Mouse (Mus musculus) midbrain, postnatal 0 days (tissue): ENCODE results near the gene Chrm1. TPM values are rescaled to one million over a fixed set of nuclear protein-coding genes. Genes with fewer than 3 reads are reported as not detected.

ENCODE experiments used
- ATAC-seq: fragments of 200-750 bp; cut with Nextera tagmentation; 2 replicates; pipeline ENCODE4 v1.8.0; 2017; ENCODE audit warnings: moderate number of reproducible peaks, mild to moderate bottlenecking, moderate TSS enrichment, moderate library complexity; ENCODE audit not compliant: low FRiP score
- DNase-seq: peaks from one replicate; pipeline ENCODE4 v3.0.0-alpha.2; 2015; ENCODE audit warnings: low spot score
- H3K27ac ChIP-seq: fragments of 300-500 bp; sonication (generic); 2 replicates; pipeline ENCODE4 v1.5.1; 2014; ENCODE audit warnings: low read depth, mild to moderate bottlenecking, low read length, mixed read lengths
- H3K27me3 ChIP-seq: fragments of 300-500 bp; sonication (generic); 2 replicates; pipeline ENCODE4 v1.6.1; 2014; ENCODE audit warnings: low read length, control low read depth, mixed read lengths; ENCODE audit not compliant: insufficient read depth
- H3K36me3 ChIP-seq: fragments of 300-500 bp; sonication (generic); 2 replicates; pipeline ENCODE4 v1.6.1; 2014; ENCODE audit warnings: low read length, control low read depth, mixed read lengths; ENCODE audit not compliant: insufficient read depth
- H3K4me1 ChIP-seq: fragments of 300-500 bp; sonication (generic); 2 replicates; pipeline ENCODE4 v1.6.1; 2014; ENCODE audit warnings: mild to moderate bottlenecking, control low read depth, antibody characterized with exemption, low read length, mixed read lengths; ENCODE audit not compliant: insufficient read depth
- H3K4me2 ChIP-seq: fragments of 300-500 bp; sonication (generic); 2 replicates; pipeline ENCODE4 v1.6.1; 2014; ENCODE audit warnings: low read depth, mild to moderate bottlenecking, low read length, mixed read lengths; ENCODE audit not compliant: poor library complexity, severe bottlenecking
- H3K4me3 ChIP-seq: fragments of 300-500 bp; sonication (generic); 2 replicates; pipeline ENCODE4 v1.5.1; 2014; ENCODE audit warnings: low read depth, mild to moderate bottlenecking, low read length, moderate library complexity
- H3K9ac ChIP-seq: fragments of 300-500 bp; sonication (generic); replicated peaks from 2 replicates; pipeline ENCODE4 v1.6.1; 2014; ENCODE audit warnings: mild to moderate bottlenecking, low read length, moderate library complexity, mixed read lengths; ENCODE audit not compliant: poor library complexity, severe bottlenecking
- H3K9me3 ChIP-seq: fragments of 300-500 bp; sonication (generic); 2 replicates; pipeline ENCODE4 v1.6.1; 2016; ENCODE audit warnings: low read length, control low read depth
- CTCF ChIP-seq: IDR thresholded peaks from 2 replicates; pipeline ENCODE4 v1.5.1; 2016; ENCODE audit warnings: antibody characterized with exemption, mild to moderate bottlenecking
- WGBS: fragments of 180-500 bp; shearing (Covaris S2); extraction: QIAGEN DNeasy Blood & Tissue Kit; methylation state at CpG from one replicate; pipeline ENCODE4 v1.1.7; 2014; 5-methylcytosine and 5-hydroxymethylcytosine counted together
- polyA plus RNA-seq: library from polyadenylated mRNA; unstranded; fragments of >200 nt; fragmentation: Nextera tagmentation; extraction: Ambion mirVana; gene quantifications from 2 replicates; pipeline ENCODE4 v1.2.1, GENCODE M21; 2015
- total RNA-seq: library from RNA; depleted of rRNA; stranded (reverse); fragments of >200 nt; gene quantifications from 2 replicates; pipeline ENCODE4 v1.2.3, GENCODE M21; 2014

Chrm1 gene
- total and polyA plus RNA-seq, 2 experiments from 2014 or later = 1.0 to 1.9 TPM

DNA sequence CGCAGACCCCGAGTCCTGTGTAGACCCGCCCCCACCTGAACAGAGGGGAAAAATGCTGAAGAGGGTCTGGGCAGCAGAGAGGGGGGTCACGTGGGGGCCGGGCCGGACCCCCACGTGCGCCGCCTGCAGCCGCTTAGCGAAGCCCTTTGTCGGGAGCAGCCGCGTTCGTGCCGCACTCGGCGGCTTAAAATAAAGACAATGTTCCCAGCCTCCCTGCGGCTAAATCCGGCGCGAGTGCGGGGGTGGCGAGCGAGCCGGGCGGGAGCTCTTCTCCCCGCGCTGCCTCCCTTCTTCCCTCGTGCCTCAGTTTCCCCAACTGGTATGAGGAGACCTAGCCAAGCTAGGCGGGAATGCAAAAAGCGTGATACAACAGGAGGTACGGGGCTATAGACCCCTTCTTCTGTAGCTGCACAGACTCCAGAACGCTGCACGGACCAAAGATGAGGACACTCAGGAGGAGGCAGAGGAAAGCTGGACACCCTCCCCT, 1.7 kb upstream of the Chrm1 start:
- peak; percentile 76 for ATAC-seq
- H3K9ac ChIP-seq = peak overlapping the region; percentile 62

DNA sequence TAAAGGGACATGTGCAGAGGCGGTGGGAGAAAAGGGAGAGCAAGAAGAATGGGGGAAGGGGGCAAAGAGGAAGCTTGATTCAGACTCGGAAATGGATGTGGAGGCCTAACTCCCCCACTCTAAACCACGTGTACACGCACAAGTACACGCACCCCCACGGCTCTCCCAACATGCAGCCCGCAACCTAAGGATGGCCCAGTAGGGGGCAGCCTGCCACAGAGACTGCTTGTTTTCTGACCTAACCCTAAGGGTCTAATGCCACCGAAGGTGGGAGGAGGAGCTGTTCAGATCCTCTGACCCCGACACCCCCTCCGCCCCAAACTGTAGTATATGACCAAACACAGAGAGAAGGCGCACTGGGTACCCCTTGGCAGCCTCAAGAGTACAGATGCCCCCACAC, 1.3 kb upstream of the Chrm1 start:
- H3K27ac ChIP-seq = no peak overlapping the region
- no peaks in the 10 kb centered on the region for H3K27me3 ChIP-seq
- H3K9me3 ChIP-seq = no peaks in the 10 kb centered on the region
- peak; percentile 77 for TF ChIP-seq CTCF
- peak overlapping the region; percentile 45 for H3K4me3 ChIP-seq
- no peaks in the 10 kb centered on the region for H3K36me3 ChIP-seq
- DNase-seq = peak; percentile 71
- H3K4me2 ChIP-seq = peak overlapping the region; percentile 96
- 2% methylated on average over 11 of the region's 11 CpGs for WGBS
- H3K4me1 ChIP-seq = 0 out of 2 replicates have a peak, but pooled peaks cover 4% of the 10 kb centered on the region
- peak overlapping the region; percentile 62; the same call in 1 of the 2 replicates for H3K9ac ChIP-seq
- ATAC-seq = peak; percentile 84

More for the DNA sequence above, 1.7 kb upstream of the Chrm1 start:
- Histone ChIP-seq H3K9me3 (no peaks in the 10 kb centered on the region), H3K4me3 (peak overlapping the region; percentile 45), H3K27ac (0 out of 2 replicates have a peak overlapping the region, but pooled peaks have one; percentile 38), H3K4me2 (peak overlapping the region; percentile 96), H3K4me1 (0 out of 2 replicates have a peak, but pooled peaks cover 4% of the 10 kb centered on the region), H3K27me3 (no peaks in the 10 kb centered on the region), H3K36me3 (no peaks in the 10 kb centered on the region)
- peak; percentile 25 for DNase-seq
- no peak for TF ChIP-seq CTCF
- 2% methylated on average over 34 of the region's 35 CpGs for WGBS

- Histone ChIP-seq H3K9me3 (no peaks in the 10 kb centered on the region), H3K36me3 (no peaks in the 10 kb centered on the region), H3K27me3 (no peaks in the 10 kb centered on the region), H3K4me2 (peak overlapping the region; percentile 29), H3K27ac (no peak overlapping the region), H3K4me1 (0 out of 2 replicates have a peak, but pooled peaks cover 4% of the 10 kb centered on the region), H3K4me3 (peak overlapping the region; percentile 19; the same call in 1 of the 2 replicates), H3K9ac (no peak overlapping the region)
- no peak for ATAC-seq
- TF ChIP-seq CTCF = no peak
- DNase-seq = no peak
- WGBS = 32% methylated on average over 8 of the region's 10 CpGs
Measured at GRCm38 (mm10) chr19:8663911-8664421, 377 bp downstream of the Chrm1 start.

GRCm38 (mm10) chr19:8664859-8665258, 1.3 kb downstream of the Chrm1 start:
- 82% methylated on average over 3 of the region's 3 CpGs for WGBS
- DNase-seq = no peak
- H3K4me2 ChIP-seq = 0 out of 2 replicates have a peak overlapping the region, but pooled peaks have one; percentile 29

DNA sequence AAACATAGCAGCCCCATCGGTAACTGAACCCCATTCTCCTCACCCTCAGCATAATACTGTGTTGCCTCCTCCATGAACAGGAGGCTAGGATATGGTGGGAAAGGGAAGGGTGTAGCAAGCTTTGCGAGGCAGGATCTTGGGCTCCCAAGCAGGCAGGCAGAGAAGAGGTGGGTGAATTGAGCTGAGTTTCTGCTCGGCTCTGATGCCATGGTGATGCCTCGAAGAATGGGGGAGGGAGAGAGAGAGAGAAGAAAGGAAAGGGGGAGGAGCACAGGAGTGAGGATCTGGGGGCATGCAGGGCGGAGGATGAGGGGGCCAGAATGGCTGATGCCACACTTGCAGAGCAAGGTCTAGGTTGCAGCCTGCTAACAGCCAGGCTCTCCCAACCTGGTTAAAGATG, 2.2 kb downstream of the Chrm1 start:
- no peak for ATAC-seq
- no peak for DNase-seq
- Histone ChIP-seq H3K9me3 (no peaks in the 10 kb centered on the region), H3K27ac (no peak overlapping the region), H3K27me3 (no peaks in the 10 kb centered on the region), H3K4me1 (0 out of 2 replicates have a peak, but pooled peaks cover 4% of the 10 kb centered on the region), H3K4me2 (no peak overlapping the region), H3K4me3 (no peak overlapping the region), H3K9ac (no peak overlapping the region), H3K36me3 (no peaks in the 10 kb centered on the region)
- TF ChIP-seq CTCF = no peak
- WGBS = 38% methylated on average over 5 of the region's 5 CpGs

More at GRCm38 (mm10) chr19:8664859-8665258, 1.3 kb downstream of the Chrm1 start:
- Histone ChIP-seq H3K27me3 (no peaks in the 10 kb centered on the region), H3K27ac (no peak overlapping the region), H3K36me3 (no peaks in the 10 kb centered on the region), H3K4me1 (0 out of 2 replicates have a peak, but pooled peaks cover 4% of the 10 kb centered on the region), H3K4me3 (no peak overlapping the region), H3K9ac (no peak overlapping the region), H3K9me3 (no peaks in the 10 kb centered on the region)
- TF ChIP-seq CTCF = no peak
- ATAC-seq = no peak

GRCm38 (mm10) chr19:8672859-8673258, 9.3 kb downstream of the Chrm1 start:
- H3K4me1 ChIP-seq = no peaks in the 10 kb centered on the region
- TF ChIP-seq CTCF = no peak
- H3K36me3 ChIP-seq = no peaks in the 10 kb centered on the region
- no peak overlapping the region for H3K27ac ChIP-seq
- H3K27me3 ChIP-seq = no peaks in the 10 kb centered on the region
- H3K4me3 ChIP-seq = no peak overlapping the region
- 91% methylated on average over 3 of the region's 3 CpGs for WGBS
- ATAC-seq = no peak
- H3K9me3 ChIP-seq = no peaks in the 10 kb centered on the region
- no peak overlapping the region for H3K4me2 ChIP-seq
- H3K9ac ChIP-seq = no peak overlapping the region
- DNase-seq = no peak
